Mouse (Mus musculus): ENCODE measurements around the gene A630001G21Rik. TPM values are rescaled to one million over a fixed set of nuclear protein-coding genes. Genes with fewer than 3 reads are reported as not detected.

The A630001G21Rik gene
- total RNA-seq, 2 experiments from 2014 or later = 0.49 to 0.91 TPM

DNA sequence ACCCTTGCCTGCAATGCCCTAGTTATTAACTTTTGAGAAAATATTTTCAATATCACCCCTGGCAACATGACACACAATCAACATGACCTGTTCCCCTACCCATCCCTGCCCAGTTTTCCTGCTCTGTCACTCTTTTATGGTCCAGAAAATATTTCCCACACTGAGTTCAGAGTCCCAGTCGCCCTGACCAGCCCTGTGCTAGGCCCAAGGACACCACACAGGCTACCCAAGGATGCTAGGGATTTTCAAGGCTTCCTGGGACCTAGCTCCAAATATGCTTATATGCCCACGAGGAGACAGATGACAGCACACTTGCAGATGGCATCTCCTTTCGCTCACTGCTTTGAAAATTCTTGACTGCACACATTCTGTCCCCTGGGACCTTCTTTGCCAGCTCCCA lies 569 bp upstream of the A630001G21Rik start:
- no peak for DNase-seq (ENCODE audit: extremely low spot score in 1 of 2, low spot score in 2 of 2)
- intact Hi-C loops (cut with DNase I) = no loop called here

- intact Hi-C loops (cut with DNase I) = no loop called here
- DNase-seq (ENCODE audit: extremely low spot score in 1 of 2, low spot score in 2 of 2) = no peak
These were observed 2.3 kb downstream of the A630001G21Rik start for GRCm38 (mm10) chr1:85776154-85776553.

- intact Hi-C loops (cut with DNase I) = no loop called here
- DNase-seq (ENCODE audit: extremely low spot score in 1 of 2, low spot score in 2 of 2) = no peak
These were observed 3.3 kb downstream of the A630001G21Rik start for GRCm38 (mm10) chr1:85775136-85775535.

GRCm38 (mm10) chr1:85771976-85772375 lies 6.5 kb downstream of the A630001G21Rik start:
- intact Hi-C loops (cut with DNase I) = no loop called here
- no peak for DNase-seq (ENCODE audit: extremely low spot score in 1 of 2, low spot score in 2 of 2)

GRCm38 (mm10) chr1:85767754-85768153 lies 10.7 kb downstream of the A630001G21Rik start:
- intact Hi-C loops (cut with DNase I) = no loop called here
- DNase-seq (ENCODE audit: extremely low spot score in 1 of 2, low spot score in 2 of 2) = no peak

- intact Hi-C loops (cut with DNase I) = no loop called here
- DNase-seq (ENCODE audit: extremely low spot score in 1 of 2, low spot score in 2 of 2) = no peak
These were observed 12.3 kb downstream of the A630001G21Rik start for GRCm38 (mm10) chr1:85766120-85766519.

DNA sequence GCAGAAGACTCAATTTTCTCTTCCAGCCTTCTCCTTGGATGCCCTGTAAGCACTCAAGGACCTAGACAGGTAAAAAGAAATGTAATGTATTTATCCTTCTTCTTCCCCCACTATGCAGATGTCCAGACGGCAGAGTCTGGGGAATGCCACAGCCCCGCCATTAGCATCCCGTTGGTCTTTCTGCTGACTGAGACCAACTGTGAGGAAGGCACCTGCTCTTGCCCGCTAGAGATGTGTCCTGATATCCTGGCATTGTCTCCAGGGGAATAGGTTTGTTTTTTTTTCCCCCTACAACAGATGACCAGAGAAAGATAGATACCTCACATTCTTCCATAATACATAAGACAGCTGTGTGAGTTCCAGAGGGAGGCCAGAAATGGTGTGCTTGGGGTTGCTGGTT lies 14.2 kb downstream of the A630001G21Rik start:
- intact Hi-C loops (cut with DNase I) = no loop called here
- no peak for DNase-seq (ENCODE audit: extremely low spot score in 1 of 2, low spot score in 2 of 2)

DNA sequence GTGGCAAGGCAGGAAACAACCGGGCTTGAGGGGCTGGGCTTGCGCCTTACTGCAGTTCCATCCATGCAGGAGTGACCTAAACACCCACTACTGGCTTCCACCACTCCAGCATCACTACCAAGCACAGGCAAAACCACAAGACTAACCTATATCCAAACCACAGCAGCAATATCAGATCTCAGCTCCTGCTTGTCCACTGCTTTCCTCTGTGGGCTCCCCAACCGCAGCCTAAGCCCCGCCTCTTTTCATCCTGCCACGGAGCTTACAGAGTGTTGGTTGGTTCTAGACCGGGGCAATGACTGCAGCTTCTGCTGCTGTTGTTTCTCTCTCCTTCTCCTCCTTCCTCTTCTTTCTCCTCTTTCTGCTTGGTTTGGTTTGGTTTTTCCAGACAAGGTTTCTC lies 15.1 kb downstream of the A630001G21Rik start:
- no peak for DNase-seq (ENCODE audit: extremely low spot score in 1 of 2, low spot score in 2 of 2)
- intact Hi-C loops (cut with DNase I) = no loop called here

GRCm38 (mm10) chr1:85761665-85762064 lies 16.8 kb downstream of the A630001G21Rik start:
- intact Hi-C loops (cut with DNase I) = no loop called here
- no peak for DNase-seq (ENCODE audit: extremely low spot score in 1 of 2, low spot score in 2 of 2)

- no peak for DNase-seq (ENCODE audit: extremely low spot score in 1 of 2, low spot score in 2 of 2)
- intact Hi-C loops (cut with DNase I) = no loop called here
These were observed 19.5 kb downstream of the A630001G21Rik start for GRCm38 (mm10) chr1:85758969-85759293.

DNA sequence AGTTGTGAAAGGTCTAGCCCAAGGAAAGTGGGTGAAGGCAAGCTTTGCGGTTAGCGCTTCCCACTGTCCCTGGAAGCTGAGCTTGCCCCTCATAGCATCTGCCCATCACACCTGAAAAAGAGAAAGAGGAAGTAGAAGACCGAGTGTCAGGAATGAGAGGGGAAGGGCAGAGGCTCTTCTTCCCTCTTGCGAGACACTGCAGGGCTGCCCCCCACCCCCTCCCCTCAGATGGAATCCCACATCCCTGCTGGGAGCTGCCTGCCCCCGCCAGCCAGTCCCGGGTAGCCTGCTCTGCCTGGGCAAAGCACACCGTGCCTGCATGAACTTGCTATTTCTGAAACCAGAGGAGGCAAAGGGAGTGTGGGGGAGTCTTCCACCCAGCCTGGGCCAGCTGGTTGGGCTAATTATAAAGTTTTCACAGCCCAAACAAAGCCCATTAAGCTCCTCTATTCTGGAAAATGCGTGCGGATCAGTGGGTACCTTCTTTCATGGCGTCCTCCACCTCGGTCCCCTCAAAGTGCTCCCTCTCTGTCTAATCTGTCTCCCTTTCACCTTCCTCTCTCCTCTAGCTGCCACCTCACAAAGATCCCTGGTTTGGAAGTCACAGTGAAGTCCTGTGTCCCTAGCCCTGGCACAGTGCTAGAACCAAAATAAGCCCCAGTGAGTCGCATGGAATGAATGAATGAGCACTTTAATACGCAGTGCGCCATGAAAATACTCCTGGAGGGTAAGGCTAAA lies 20.0 kb downstream of the A630001G21Rik start:
- no peak for DNase-seq (ENCODE audit: extremely low spot score in 1 of 2, low spot score in 2 of 2)
- intact Hi-C loops (cut with DNase I) = no loop called here

DNA sequence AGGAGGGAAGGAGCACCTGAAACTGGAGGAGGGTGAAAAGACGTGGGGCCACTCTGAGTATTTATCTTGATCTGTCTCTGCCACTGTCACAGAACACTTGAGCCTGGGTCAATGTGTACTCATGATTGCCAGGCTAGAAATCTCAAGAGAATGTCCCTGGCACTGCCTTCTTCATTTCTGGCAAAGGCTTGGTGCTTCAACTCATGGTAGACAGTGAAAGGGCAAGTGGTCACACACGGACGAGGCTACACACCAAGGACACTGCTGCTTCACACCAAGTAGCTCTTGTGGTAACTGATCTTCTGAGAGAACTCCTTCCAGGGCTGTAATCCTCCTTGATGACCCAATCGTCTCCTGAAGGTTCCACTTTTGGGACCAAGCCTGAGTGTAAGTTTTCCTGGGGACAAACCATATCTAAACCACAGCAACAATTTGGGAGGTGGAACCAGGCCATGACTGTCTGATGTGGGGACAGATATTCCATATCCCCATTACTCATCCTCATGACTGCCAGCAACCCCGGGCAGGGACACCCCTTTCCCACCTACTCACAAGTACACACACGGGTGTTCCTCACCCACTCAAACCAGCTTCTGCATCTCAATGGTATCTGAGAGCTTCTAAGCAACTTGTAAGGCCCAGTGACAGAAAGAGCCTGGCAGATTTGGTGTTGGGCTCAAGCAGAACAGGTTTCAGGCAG lies 20.8 kb downstream of the A630001G21Rik start:
- intact Hi-C loops (cut with DNase I) = no loop called here
- DNase-seq (ENCODE audit: extremely low spot score in 1 of 2, low spot score in 2 of 2) = no peak

DNA sequence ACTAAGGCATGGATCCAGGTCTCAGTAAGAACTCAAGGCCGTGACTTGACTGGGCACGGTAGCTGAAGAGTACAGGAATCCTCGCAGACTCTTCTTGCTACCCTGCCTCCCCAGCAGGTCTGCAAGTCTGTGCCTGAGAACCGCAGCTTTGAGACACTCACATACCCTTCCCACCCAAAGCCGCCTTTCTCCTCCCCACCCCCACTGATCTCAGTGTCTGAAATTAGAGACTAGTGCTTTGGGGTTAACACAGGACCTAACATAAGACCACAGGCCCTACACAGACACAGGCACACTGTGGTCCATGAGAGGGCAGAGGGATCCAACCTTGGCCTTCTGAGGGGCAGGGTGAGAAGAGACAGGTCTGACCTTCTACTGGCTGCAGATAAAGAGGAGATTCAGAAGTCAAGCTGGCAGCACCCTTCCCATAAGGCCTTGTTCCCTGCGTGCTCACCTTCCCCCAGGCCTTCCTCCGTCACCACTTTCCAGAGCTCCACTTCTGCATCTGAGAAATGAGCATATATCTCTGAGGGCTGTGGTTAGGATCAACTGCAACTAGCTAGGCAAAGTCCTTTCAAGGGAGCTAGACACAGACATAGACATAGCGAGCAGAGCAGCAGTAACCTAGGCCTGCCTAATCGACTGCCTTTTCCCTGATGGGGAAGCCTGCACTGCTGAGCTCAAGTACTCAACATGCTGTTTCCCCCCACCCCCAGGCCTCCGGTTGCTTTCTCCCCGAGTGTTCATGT lies 26.3 kb downstream of the A630001G21Rik start:
- intact Hi-C loops (cut with DNase I) = no loop called here

DNA sequence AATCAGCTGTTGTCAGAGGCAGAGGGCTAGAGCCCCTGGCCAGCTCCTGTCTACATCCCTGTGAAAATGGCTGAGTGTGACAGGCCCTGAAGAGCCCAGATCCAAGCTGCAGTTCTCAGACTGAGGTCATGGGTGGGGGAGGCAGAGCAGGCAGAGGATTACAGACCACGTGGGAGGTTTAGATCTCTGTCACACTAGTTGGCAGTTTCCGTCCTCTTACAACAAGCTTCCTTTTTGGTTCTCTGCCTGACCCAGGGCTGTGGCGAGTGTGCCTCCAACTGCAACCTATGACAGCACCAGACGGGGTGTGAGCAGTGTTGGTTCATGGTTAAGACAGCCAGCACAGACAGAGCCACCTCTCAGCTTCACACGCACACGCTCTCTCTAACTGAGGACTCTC lies 26.9 kb downstream of the A630001G21Rik start:
- no peak for DNase-seq (ENCODE audit: extremely low spot score in 1 of 2, low spot score in 2 of 2)
- intact Hi-C loops (cut with DNase I) = no loop called here

More for the DNA sequence above, 26.3 kb downstream of the A630001G21Rik start:
- no peak for DNase-seq (ENCODE audit: extremely low spot score in 1 of 2, low spot score in 2 of 2)

GRCm38 (mm10) chr1:85750650-85751049 lies 27.8 kb downstream of the A630001G21Rik start:
- intact Hi-C loops (cut with DNase I) = no loop called here
- DNase-seq (ENCODE audit: extremely low spot score in 1 of 2, low spot score in 2 of 2) = no peak

GRCm38 (mm10) chr1:85749829-85750228 lies 28.6 kb downstream of the A630001G21Rik start:
- DNase-seq (ENCODE audit: extremely low spot score in 1 of 2, low spot score in 2 of 2) = no peak
- intact Hi-C loops (cut with DNase I) = no loop called here

GRCm38 (mm10) chr1:85746511-85746910 lies 31.9 kb downstream of the A630001G21Rik start:
- no peak for DNase-seq (ENCODE audit: extremely low spot score in 1 of 2, low spot score in 2 of 2)
- intact Hi-C loops (cut with DNase I) = no loop called here

- intact Hi-C loops (cut with DNase I) = no loop called here
- DNase-seq (ENCODE audit: extremely low spot score in 1 of 2, low spot score in 2 of 2) = no peak
These were observed 33.9 kb downstream of the A630001G21Rik start for GRCm38 (mm10) chr1:85744539-85744938.

DNA sequence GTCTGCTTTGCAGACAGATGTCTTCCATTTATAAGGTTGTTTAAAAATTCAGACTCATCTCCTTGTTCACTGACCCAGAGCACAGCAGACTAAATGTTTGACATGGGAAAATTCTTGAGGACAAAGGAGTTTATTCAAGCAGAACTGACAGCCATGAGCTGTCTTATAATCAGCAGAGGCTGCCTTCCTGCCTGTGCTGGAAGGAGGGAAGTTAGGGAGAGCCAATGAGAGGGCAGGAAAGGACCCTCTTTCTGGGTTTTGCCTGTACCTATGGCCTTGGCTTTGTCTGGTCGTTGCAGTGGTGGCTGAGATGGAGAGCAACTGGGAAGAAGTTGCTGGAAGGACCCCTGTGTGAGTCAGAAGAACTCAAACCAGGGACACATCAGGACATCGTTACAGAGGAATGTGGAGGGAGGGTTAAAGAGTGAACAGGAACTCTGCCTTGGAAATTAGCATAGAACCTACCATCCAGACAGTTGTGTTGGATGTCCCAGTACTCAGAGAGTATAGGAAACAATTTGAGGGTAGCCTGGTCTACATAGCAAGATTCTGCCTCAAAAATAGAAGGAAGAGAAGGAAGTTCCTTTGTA lies 35.4 kb downstream of the A630001G21Rik start:
- DNase-seq (ENCODE audit: extremely low spot score in 1 of 2, low spot score in 2 of 2) = no peak
- intact Hi-C loops (cut with DNase I) = no loop called here

GRCm38 (mm10) chr1:85742333-85742732 lies 36.1 kb downstream of the A630001G21Rik start:
- DNase-seq (ENCODE audit: extremely low spot score in 1 of 2, low spot score in 2 of 2) = no peak
- intact Hi-C loops (cut with DNase I) = no loop called here
